Mouse (Mus musculus): ENCODE results near the gene Ldlrap1. TPM values are rescaled to one million over a fixed set of nuclear protein-coding genes. Genes with fewer than 3 reads are reported as not detected.

Gene Ldlrap1
- polyA plus RNA-seq, 1 experiment from 2014 or later = 24.9 TPM

GRCm38 (mm10) chr4:134772805-134773674 lies 5.2 kb upstream of the Ldlrap1 start:
- Histone ChIP-seq H3K9ac (no peak overlapping the region), H3K27ac (no peak overlapping the region), H3K4me2 (no peak overlapping the region), H3K4me1 (peaks cover 28% of the 10 kb centered on the region), H3K27me3 (peaks cover 3% of the 10 kb centered on the region; the same call in 1 of the 2 replicates), H3K36me3 (no peaks in the 10 kb centered on the region), H3K9me3 (no peaks in the 10 kb centered on the region), H3K4me3 (no peak overlapping the region)
- ATAC-seq (ENCODE audit: borderline replicate concordance, extremely low read depth, low FRiP score, low TSS enrichment) = 0 out of 2 replicates have a peak, but pooled peaks have one; percentile 7
- 36% methylated on average over 4 of the region's 4 CpGs for WGBS

- WGBS = 71% methylated on average over 7 of the region's 7 CpGs
- ATAC-seq (ENCODE audit: borderline replicate concordance, extremely low read depth, low FRiP score, low TSS enrichment) = no peak
- Histone ChIP-seq H3K27ac (no peak overlapping the region), H3K4me3 (no peak overlapping the region), H3K9ac (no peak overlapping the region), H3K9me3 (no peaks in the 10 kb centered on the region), H3K36me3 (no peaks in the 10 kb centered on the region), H3K4me2 (no peak overlapping the region), H3K27me3 (peaks cover 3% of the 10 kb centered on the region; the same call in 1 of the 2 replicates), H3K4me1 (peaks cover 31% of the 10 kb centered on the region)
Measured at GRCm38 (mm10) chr4:134769891-134770290, 2.1 kb upstream of the Ldlrap1 start.

- no peaks in the 10 kb centered on the region for H3K36me3 ChIP-seq
- no peak for ATAC-seq (ENCODE audit: borderline replicate concordance, extremely low read depth, low FRiP score, low TSS enrichment)
Measured at GRCm38 (mm10) chr4:134769081-134769811, 1.4 kb upstream of the Ldlrap1 start.

DNA sequence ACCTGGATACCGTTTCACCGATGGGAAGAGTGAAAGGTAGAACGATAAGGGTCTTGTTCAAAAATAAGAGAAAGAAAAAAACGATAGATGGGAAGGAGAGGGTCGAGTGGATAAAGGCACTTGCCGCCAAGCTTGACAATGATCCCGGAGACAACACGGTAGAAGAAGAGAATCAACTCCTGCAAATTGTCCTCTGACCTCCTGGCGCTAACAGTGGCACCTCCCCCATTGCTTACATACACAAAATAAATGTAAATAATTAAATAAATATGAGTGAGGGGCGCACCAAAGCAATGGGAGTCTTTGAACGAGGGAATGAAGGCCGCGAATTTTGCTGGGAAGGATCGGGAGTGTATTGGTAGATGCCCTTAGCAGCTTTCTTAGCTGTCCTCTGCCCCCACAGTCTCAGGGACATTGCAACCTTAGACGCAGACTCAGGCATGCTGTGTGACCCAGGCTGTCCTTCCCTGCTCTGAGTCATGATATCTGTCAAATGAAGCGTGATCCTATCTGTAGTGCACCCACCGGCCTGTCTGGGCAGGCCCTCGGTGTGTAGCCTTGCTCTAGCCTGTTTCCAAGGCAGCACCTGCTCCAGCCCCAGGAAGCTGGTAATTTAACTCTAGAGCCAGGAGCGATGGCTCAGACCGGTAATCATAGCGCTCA lies 533 bp upstream of the Ldlrap1 start:
- Histone ChIP-seq H3K9ac (peak overlapping the region; percentile 77), H3K27ac (no peak overlapping the region), H3K4me3 (peak overlapping the region; percentile 69), H3K27me3 (peaks cover 3% of the 10 kb centered on the region; the same call in 1 of the 2 replicates), H3K9me3 (no peaks in the 10 kb centered on the region), H3K4me1 (peaks cover 45% of the 10 kb centered on the region), H3K36me3 (no peaks in the 10 kb centered on the region), H3K4me2 (peak overlapping the region; percentile 80)
- no peak for ATAC-seq (ENCODE audit: borderline replicate concordance, extremely low read depth, low FRiP score, low TSS enrichment)
- WGBS = 11% methylated on average over 21 of the region's 21 CpGs

More at GRCm38 (mm10) chr4:134769081-134769811, 1.4 kb upstream of the Ldlrap1 start:
- Histone ChIP-seq H3K4me1 (peaks cover 37% of the 10 kb centered on the region), H3K27me3 (peaks cover 3% of the 10 kb centered on the region; the same call in 1 of the 2 replicates), H3K4me3 (no peak overlapping the region), H3K9me3 (no peaks in the 10 kb centered on the region), H3K4me2 (no peak overlapping the region), H3K9ac (no peak overlapping the region), H3K27ac (no peak overlapping the region)
- 51% methylated on average over 7 of the region's 7 CpGs for WGBS

GRCm38 (mm10) chr4:134766904-134767425 lies 859 bp downstream of the Ldlrap1 start:
- Histone ChIP-seq H3K9me3 (no peaks in the 10 kb centered on the region), H3K9ac (peak overlapping the region; percentile 77), H3K4me1 (peaks cover 56% of the 10 kb centered on the region), H3K36me3 (no peaks in the 10 kb centered on the region), H3K4me2 (peak overlapping the region; percentile 80), H3K4me3 (peak overlapping the region; percentile 69), H3K27ac (peak overlapping the region; percentile 38; the same call in 1 of the 2 replicates), H3K27me3 (peaks cover 3% of the 10 kb centered on the region; the same call in 1 of the 2 replicates)
- 2% methylated on average over 23 of the region's 23 CpGs for WGBS
- peak; percentile 17; the same call in 1 of the 2 replicates for ATAC-seq (ENCODE audit: borderline replicate concordance, extremely low read depth, low FRiP score, low TSS enrichment)

DNA sequence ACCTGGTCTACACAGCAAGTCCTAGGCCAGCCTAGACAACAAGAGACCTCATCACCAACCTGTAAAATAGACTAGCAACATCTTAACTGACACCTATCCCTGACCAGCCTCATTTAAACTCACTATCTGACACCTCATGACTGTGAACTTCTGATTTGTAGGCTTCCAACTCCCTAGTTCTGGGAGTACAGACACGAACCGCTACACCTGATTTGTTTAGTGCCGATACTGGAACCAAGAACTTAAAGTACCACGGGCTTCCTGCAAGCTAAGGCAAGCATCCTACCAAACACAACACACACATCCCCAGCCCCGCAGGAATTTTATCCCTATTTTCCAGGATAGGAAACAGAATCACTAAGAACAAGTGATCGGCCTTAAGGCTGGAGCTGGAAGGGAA lies 1.5 kb downstream of the Ldlrap1 start:
- ATAC-seq (ENCODE audit: borderline replicate concordance, extremely low read depth, low FRiP score, low TSS enrichment) = no peak

DNA sequence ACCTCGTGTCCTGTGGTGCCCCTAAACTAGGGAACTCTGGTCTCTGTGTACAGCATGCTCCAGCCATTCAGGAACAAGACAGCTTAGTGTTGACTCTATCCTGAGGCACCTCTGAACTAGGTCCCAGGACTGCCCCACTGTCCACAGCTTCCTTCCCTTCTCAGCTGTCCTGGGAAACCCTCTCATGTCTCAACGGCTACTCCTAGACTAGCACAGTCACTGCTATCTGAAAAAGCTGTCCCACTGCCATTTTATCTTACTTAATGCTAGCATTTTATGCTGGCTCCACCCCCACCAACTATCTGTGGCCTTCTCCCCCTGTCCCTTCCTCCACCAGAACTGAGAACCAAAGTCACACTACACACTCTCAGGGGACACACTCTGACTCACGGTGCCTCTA lies 3.5 kb downstream of the Ldlrap1 start:
- WGBS = 36% methylated on average over 3 of the region's 3 CpGs
- Histone ChIP-seq H3K4me1 (peaks cover 82% of the 10 kb centered on the region), H3K9me3 (no peaks in the 10 kb centered on the region), H3K36me3 (no peaks in the 10 kb centered on the region), H3K27me3 (no peaks in the 10 kb centered on the region; the same call in 1 of the 2 replicates), H3K4me3 (no peak overlapping the region), H3K27ac (no peak overlapping the region), H3K9ac (no peak overlapping the region), H3K4me2 (no peak overlapping the region)
- ATAC-seq (ENCODE audit: borderline replicate concordance, extremely low read depth, low FRiP score, low TSS enrichment) = no peak

More for the DNA sequence above, 1.5 kb downstream of the Ldlrap1 start:
- H3K4me2 ChIP-seq = peak overlapping the region; percentile 80
- H3K4me1 ChIP-seq = peaks cover 63% of the 10 kb centered on the region
- H3K36me3 ChIP-seq = no peaks in the 10 kb centered on the region
- H3K9ac ChIP-seq = peak overlapping the region; percentile 77; the same call in 1 of the 2 replicates
- peak overlapping the region; percentile 69 for H3K4me3 ChIP-seq
- H3K27ac ChIP-seq = no peak overlapping the region
- peaks cover 3% of the 10 kb centered on the region; the same call in 1 of the 2 replicates for H3K27me3 ChIP-seq
- H3K9me3 ChIP-seq = no peaks in the 10 kb centered on the region
- 70% methylated on average over 6 of the region's 6 CpGs for WGBS

DNA sequence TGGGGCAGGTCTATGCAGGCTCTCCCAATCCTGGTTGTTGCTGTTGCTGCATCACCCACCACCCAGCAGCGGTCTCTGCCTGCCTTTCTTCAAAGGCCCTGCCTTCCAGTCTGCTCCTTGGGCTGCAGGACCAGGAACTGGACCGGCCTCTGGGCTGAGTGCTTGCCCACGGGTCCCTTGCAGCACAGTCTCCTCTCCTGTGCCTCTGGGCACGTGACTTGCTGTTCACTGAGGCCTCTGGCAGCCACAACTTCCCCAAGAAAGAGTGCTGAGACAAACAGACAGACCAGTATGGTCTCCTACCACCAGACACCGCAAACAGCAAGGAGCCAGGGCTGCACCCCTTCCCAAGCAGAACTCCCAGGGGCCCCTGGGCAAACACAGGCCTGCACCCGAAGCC lies 5.5 kb downstream of the Ldlrap1 start:
- no peak overlapping the region for H3K4me3 ChIP-seq
- no peak overlapping the region for H3K27ac ChIP-seq
- H3K27me3 ChIP-seq = no peaks in the 10 kb centered on the region
- H3K9ac ChIP-seq = no peak overlapping the region
- no peak overlapping the region for H3K4me2 ChIP-seq
- H3K36me3 ChIP-seq = no peaks in the 10 kb centered on the region
- WGBS = 67% methylated on average over 6 of the region's 6 CpGs
- ATAC-seq (ENCODE audit: borderline replicate concordance, extremely low read depth, low FRiP score, low TSS enrichment) = no peak
- H3K4me1 ChIP-seq = peaks cover 84% of the 10 kb centered on the region
- no peaks in the 10 kb centered on the region for H3K9me3 ChIP-seq

GRCm38 (mm10) chr4:134760793-134761201 lies 7.0 kb downstream of the Ldlrap1 start:
- Histone ChIP-seq H3K27ac (peak overlapping the region; percentile 84), H3K4me1 (peaks cover 76% of the 10 kb centered on the region), H3K9me3 (no peaks in the 10 kb centered on the region), H3K36me3 (no peaks in the 10 kb centered on the region), H3K4me2 (peak overlapping the region; percentile 35), H3K27me3 (no peaks in the 10 kb centered on the region), H3K4me3 (no peak overlapping the region), H3K9ac (no peak overlapping the region)
- ATAC-seq (ENCODE audit: borderline replicate concordance, extremely low read depth, low FRiP score, low TSS enrichment) = peak; percentile 70
- WGBS = 6% methylated on average over 9 of the region's 9 CpGs

DNA sequence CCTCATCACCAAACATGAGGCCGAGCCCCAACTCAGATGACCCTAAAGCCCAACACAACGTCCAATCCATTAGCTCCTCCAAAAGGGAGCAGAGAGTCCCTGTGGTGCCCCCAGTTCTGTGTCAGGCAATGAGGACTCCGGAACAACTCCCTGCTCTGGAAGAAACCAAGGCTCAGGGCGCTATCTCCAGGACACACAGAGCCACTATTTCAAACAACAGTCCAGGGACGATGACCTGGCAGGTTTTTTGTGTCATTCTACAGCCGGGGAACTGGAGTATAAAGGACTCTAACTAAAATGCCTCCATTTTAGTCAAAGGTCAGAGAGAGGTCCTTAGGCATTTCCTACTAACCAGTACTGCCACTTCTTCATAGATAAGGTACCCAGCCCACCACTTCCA lies 7.5 kb downstream of the Ldlrap1 start:
- Histone ChIP-seq H3K9ac (no peak overlapping the region), H3K36me3 (no peaks in the 10 kb centered on the region), H3K4me3 (no peak overlapping the region), H3K27me3 (no peaks in the 10 kb centered on the region), H3K4me2 (peak overlapping the region; percentile 35), H3K9me3 (no peaks in the 10 kb centered on the region), H3K4me1 (peaks cover 76% of the 10 kb centered on the region), H3K27ac (peak overlapping the region; percentile 84)
- WGBS = 38% methylated on average over 6 of the region's 6 CpGs
- no peak for ATAC-seq (ENCODE audit: borderline replicate concordance, extremely low read depth, low FRiP score, low TSS enrichment)

DNA sequence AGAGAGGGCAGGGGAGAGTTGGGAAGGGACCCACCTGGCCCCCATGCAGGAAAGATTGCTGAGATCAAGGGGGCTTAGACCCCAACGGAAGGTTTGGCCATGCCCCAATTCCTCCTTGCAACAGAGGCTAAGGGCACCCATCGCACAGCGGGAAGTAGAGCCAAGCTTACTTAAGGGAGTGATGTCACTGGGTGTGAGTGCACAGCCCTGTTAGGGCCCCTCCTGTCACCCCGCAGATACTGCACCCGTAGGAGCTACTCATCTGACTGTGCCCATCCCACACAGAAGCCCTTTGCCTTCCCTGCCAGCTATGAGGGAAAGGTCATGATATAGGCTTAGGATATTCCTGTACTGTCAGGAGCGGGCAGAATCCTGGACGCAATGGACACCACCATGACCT lies 8.3 kb downstream of the Ldlrap1 start:
- no peaks in the 10 kb centered on the region for H3K27me3 ChIP-seq
- no peaks in the 10 kb centered on the region for H3K36me3 ChIP-seq
- H3K4me1 ChIP-seq = peaks cover 78% of the 10 kb centered on the region
- no peak overlapping the region for H3K4me3 ChIP-seq
- no peak overlapping the region for H3K4me2 ChIP-seq
- WGBS = 78% methylated on average over 7 of the region's 7 CpGs
- no peak overlapping the region for H3K9ac ChIP-seq
- H3K9me3 ChIP-seq = no peaks in the 10 kb centered on the region
- no peak for ATAC-seq (ENCODE audit: borderline replicate concordance, extremely low read depth, low FRiP score, low TSS enrichment)
- H3K27ac ChIP-seq = peak overlapping the region; percentile 84
